Mouse (Mus musculus): ENCODE measurements at regions not wholly inside any gene's neighbourhood (a gene's known extent, or its start where the extent isn't known, plus 50 kb on each side); places are given as distances from the start of the nearest gene placed in this dataset.

DNA sequence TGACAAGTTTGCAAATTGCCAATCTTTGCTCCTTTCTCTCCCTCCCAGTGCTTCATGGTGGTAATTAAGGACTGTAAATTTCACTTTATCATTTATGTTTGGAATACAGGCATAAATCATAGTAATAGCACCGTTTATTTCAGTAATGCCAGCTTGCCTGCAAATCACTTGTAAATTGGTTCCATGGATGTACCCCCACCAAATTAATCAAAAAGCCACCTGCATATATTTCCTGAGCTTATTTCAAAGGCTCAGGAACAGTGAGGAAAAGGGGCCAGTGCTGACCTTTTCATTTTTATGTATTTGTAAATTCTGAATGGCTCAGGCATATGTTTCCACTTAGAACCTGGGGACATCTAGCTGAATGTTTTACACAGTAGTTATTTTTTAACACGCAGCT is 115.0 kb downstream of the D3Ertd751e start:
- no peak overlapping the region for H3K4me3 ChIP-seq
- H3K27ac ChIP-seq: no peak overlapping the region
- TF ChIP-seq CTCF (IDR thresholded peaks at IDR 0.05): no peak
- intact Hi-C loops (cut with DNase I): no loop called here
- no peak for DNase-seq

DNA sequence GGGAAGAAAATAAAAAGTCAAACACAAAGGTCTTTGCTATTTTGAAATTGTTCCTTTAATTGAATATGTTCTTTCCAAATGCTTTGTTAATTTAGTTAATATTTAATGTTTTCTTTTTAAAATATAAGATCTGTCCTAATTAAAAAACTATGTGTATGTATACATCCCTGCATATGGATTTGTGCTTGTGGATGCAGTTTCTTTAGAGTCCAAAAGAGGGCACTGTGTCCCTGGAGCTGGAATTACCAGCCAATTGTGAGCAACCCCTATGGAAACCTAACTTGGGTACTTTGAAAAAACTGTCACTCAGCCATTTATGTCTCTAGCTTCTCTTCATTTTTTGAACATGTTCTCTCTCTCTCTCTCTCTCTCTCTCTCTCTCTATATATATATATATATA is 120.3 kb downstream of the D3Ertd751e start:
- intact Hi-C loops (cut with DNase I): no loop called here
- no peak; the same call in 1 of the 2 replicates for TF ChIP-seq CTCF (IDR thresholded peaks at IDR 0.05)
- no peak overlapping the region for H3K27ac ChIP-seq
- no peak overlapping the region for H3K4me3 ChIP-seq
- no peak for DNase-seq

DNA sequence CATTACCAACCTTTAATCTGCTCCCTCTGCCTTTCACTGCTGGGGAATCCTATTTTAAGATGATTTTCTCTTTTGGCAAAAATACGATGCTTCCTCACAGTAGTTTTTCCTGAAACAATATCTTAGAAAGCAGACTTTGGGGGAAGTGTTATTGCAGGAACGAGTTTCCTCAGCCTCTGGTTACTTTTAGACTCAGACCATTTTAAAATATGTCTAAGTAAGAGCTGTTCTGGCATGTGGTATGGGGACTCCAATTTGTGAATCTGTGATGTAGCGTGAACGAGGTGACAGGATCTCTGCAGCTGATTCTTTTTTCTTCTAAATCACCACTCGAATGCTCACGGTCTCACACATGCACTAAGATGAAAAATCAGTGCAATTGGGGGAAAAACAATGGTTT is 166.5 kb downstream of the D3Ertd751e start:
- DNase-seq: no peak
- intact Hi-C loops (cut with DNase I): no loop called here
- no peak overlapping the region for H3K27ac ChIP-seq
- TF ChIP-seq CTCF (IDR thresholded peaks at IDR 0.05): no peak
- no peak overlapping the region for H3K4me3 ChIP-seq

DNA sequence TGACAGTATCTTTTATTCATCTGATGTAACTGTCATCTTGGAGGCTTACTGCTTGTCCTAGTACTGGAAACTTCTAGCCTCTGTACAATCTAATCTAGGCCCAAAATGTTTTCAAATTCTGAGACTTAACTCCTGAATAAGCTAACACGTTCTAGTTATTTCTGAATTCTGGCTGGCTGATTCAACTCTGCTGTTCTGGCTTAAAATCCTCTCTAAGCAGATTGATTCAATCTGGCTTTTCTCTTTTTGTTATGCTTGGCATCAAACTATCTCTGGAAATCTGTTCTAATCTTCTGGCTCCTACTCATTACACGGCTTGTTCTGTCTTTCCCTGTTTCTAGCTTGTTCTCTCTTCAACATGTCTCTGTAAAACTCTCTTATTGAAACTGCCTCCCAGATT is 170.8 kb downstream of the D3Ertd751e start:
- no peak overlapping the region for H3K4me3 ChIP-seq
- intact Hi-C loops (cut with DNase I): no loop called here
- no peak for TF ChIP-seq CTCF (IDR thresholded peaks at IDR 0.05)
- no peak for DNase-seq
- no peak overlapping the region for H3K27ac ChIP-seq

DNA sequence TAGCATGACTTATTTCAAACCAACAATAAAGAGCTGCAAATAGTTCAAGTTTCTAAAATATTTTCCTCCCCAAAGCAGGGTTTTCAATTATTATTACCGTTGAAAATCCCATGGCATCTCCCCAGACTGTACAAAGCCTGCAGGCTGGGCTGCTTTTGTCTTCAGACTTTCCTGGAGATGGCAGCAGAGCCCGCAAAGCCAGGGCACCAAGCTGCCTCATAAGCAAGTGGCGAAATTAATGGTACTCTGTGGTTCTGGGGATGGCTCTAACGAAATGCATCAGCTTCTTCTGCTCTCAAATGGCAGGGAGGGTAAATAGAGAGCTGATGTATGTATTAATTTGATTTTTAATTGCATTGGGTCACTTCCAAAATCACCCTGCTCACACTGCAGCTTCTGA is 197.4 kb downstream of the D3Ertd751e start:
- no peak for DNase-seq
- TF ChIP-seq CTCF (IDR thresholded peaks at IDR 0.05): no peak
- Histone ChIP-seq H3K4me3 (no peak overlapping the region), H3K27ac (no peak overlapping the region)
- intact Hi-C loops (cut with DNase I): no loop called here

DNA sequence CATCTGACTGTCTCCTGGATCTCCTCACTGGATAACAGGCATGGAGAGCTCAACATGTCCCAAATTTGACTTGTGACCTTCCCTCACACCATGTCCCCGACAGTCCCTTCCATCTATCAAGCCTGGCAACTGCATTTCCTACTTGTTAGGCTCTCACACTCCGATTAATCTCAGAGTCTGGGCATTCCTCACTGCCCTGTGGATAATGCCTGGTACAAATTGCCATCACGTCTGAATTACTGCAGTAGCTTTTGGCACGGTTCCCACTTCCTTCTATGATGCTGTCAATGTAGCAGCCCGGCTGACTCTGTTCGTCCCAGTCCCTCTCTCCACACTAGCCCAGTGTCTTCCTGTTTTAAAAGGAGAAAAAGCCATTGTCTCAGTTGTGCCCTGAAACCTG is 200.6 kb downstream of the D3Ertd751e start:
- TF ChIP-seq CTCF (IDR thresholded peaks at IDR 0.05): no peak
- Histone ChIP-seq H3K27ac (no peak overlapping the region), H3K4me3 (no peak overlapping the region)
- intact Hi-C loops (cut with DNase I): no loop called here
- no peak for DNase-seq

DNA sequence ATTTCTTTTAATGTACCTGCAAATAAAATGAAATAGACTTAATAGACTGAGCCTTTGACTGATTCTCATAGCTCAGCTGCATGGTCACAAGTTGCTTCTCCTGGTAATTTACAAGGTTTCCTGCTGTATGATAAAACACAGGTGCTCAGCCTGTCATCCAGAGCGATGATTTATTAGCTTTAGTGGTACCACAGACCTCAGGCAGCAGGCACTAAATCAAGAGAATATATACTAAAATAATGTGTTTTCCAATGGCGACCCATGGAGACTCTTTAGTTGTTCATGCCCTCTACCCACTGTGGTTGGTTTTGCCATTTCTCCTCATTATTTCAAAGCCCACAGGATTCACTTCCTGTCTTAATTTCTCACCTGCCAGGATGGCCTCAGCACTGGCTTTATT is 207.0 kb downstream of the D3Ertd751e start:
- H3K4me3 ChIP-seq: no peak overlapping the region
- no peak for TF ChIP-seq CTCF (IDR thresholded peaks at IDR 0.05)
- intact Hi-C loops (cut with DNase I): no loop called here
- no peak for DNase-seq
- H3K27ac ChIP-seq: no peak overlapping the region

DNA sequence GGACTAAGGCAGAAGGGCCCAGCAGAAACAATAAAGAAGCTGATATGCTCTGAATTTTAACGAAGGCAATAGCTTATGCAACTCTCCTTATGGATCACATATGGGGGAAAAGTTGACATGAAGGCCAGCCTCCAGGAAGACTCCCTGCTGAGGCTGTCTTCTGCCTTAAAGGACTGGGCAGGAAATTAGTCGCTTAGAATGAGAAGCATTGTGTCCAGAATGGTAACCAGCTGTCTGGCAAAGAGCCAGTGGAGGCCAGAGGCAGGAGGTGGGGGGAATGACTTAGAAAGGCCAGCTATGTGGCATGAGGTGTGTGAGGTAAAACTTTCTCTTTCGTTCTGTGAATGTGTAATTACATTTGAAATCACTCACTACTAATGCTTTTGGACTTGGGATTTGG is 215.0 kb downstream of the D3Ertd751e start:
- no peak for TF ChIP-seq CTCF (IDR thresholded peaks at IDR 0.05)
- peak; percentile 13 for DNase-seq
- Histone ChIP-seq H3K27ac (no peak overlapping the region), H3K4me3 (no peak overlapping the region)
- intact Hi-C loops (cut with DNase I): no loop called here

DNA sequence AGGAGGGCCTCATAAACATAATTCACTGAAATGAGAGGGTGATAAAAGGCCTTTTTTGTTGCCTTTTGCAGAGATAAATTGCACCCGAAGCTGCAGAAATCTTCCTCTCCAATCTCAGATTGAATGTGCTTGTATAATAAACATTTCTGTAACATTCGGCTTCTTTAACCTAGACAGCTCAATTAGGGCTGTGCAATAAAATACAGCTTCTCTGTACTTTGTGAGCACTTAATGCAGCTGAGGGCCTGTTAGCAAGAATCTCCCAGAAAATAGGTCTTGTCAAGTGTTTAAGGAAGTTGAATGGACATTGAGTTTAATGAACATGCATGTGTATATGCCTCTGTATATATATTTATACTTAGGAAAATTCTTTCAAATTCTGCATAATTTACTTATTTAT is 217.8 kb downstream of the D3Ertd751e start:
- TF ChIP-seq CTCF (IDR thresholded peaks at IDR 0.05): no peak
- intact Hi-C loops (cut with DNase I): no loop called here
- Histone ChIP-seq H3K27ac (no peak overlapping the region), H3K4me3 (no peak overlapping the region)
- DNase-seq: no peak

DNA sequence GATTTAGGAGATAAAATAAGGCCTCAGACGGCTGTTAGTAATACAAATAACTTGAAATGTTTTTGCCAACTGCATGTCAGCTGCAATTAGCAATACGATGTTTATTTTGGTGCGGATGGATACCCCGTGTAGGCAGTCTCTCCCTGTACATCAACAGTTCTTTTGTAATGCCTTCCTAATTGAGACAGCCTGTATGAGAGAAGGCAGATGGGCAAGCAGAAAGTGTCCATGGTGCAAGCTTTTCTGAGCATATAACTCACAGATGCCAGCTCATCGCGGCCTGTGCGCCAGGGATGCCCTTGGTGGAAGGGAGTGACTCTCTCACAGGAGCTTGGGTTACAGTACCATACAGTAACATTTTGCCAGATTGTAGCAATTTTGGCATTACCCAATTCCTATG is 220.5 kb downstream of the D3Ertd751e start:
- intact Hi-C loops (cut with DNase I): no loop called here
- TF ChIP-seq CTCF (IDR thresholded peaks at IDR 0.05): no peak
- H3K27ac ChIP-seq: no peak overlapping the region
- DNase-seq: no peak
- H3K4me3 ChIP-seq: no peak overlapping the region

DNA sequence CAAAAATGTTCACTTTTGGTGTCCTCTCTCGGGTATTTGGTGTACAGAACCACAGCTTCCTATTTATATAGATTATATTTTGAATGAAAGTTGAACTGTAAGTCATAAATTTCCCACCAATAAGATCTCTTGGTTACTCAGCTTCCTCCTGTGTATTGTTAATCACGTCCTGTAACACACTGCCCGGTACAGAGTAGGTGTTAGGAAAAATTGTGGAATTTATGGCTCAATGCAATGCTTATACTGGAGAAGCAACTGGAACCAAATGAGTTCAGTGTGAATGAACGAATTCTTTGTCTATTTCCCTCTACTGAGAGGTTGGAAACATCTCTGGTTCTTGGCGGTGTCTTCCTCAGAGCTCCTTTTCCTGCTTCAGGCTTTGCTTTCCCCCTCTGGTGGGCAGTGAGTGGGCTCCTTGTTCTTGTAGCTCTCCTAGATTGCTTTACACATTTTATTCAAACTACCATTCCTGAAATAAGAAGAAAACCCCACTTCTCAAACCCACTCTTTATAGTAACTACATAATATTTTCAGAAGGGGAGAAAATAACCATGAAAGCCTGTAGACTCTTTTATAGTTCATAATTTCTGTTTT is 264.4 kb downstream of the D3Ertd751e start:
- no peak for DNase-seq
- no peak overlapping the region for H3K27ac ChIP-seq
- no peak for TF ChIP-seq CTCF (IDR thresholded peaks at IDR 0.05)
- H3K4me3 ChIP-seq: no peak overlapping the region
- intact Hi-C loops (cut with DNase I): no loop called here

DNA sequence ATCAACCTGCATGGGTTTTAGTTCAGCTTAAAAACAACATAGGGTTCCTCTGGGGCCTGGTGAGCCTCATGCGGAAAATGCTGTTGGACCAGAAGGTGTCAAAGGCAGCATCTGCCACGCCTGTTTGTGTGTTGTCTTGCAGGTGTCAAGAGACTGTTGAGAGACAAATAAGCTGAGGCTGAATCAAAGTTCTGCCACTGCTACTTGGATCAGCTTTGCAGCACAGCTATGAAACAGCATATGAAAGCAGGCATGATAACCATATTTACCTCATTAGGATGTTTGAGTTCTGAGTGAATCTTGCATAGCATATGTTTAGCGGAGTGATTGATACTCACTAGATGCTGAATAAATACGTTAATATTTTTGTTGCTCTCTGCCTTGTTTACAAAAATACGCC is 280.8 kb downstream of the D3Ertd751e start:
- intact Hi-C loops (cut with DNase I): no loop called here
- Histone ChIP-seq H3K27ac (no peak overlapping the region), H3K4me3 (no peak overlapping the region)
- no peak for DNase-seq
- TF ChIP-seq CTCF (IDR thresholded peaks at IDR 0.05): no peak

DNA sequence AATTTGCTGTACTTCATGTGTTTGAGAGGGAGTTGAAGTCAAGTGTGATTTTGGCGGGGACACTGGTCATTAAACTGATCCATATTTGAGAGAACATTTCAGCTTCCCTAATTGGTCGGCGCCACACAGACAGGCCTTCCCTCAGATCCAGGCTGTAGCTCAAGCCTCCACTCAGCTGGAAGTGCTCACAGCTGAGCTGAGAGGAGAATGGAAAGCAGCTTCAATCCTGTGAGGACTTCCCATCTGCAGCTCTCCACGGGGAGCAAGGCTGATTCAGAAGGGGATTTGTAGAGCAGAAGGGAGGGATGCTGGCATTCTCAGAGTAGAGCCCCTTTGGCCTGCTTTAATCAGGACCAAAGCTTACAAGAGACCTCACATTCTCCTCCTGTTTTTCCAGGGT is 297.2 kb downstream of the D3Ertd751e start:
- no peak for TF ChIP-seq CTCF (IDR thresholded peaks at IDR 0.05)
- intact Hi-C loops (cut with DNase I): no loop called here

DNA sequence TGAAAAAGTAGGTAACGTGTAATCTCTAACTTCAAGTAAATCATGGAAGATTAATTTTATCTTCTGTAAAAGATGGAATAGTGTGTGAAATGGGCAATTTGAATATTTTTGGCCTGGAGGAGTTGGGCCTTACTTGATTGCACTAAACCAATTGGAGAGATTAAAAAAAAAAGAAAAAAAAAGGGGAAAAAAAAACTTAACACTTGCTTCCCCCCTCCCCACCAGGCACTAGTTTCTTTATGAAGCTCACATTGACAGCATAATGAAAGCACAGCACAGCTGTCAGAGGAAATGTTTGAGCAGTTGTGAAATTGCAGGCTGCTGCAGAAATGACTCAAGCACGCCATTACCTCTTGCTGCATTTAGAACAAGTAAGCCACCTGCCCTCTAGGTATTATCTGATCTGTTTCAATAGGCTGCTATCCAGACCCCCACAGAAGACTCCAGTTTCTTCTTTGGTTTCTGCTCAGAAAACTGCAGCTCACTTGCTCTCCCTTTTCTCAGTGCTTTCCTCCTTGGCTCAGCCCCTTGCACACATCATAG is 297.9 kb downstream of the D3Ertd751e start:
- H3K4me3 ChIP-seq: no peak overlapping the region
- intact Hi-C loops (cut with DNase I): no loop called here

More for the DNA sequence above, 297.2 kb downstream of the D3Ertd751e start:
- no peak for DNase-seq
- H3K4me3 ChIP-seq: no peak overlapping the region
- no peak overlapping the region for H3K27ac ChIP-seq

More for the DNA sequence above, 297.9 kb downstream of the D3Ertd751e start:
- DNase-seq: no peak
- no peak for TF ChIP-seq CTCF (IDR thresholded peaks at IDR 0.05)
- H3K27ac ChIP-seq: no peak overlapping the region

All from gastrocnemius, adult 2 months (tissue).